Mouse (Mus musculus) ES-Bruce4 (cell line): ENCODE data around the gene Lrrn2.

Experiments
- CTCF ChIP-seq: IDR thresholded peaks from one replicate; pipeline ENCODE4 v1.8.1; 2011; ENCODE audit warnings: low read depth, low read length
- EP300 ChIP-seq: IDR thresholded peaks from 2 replicates; pipeline ENCODE4 v1.6.1; 2011; ENCODE audit warnings: low read depth, low read length; ENCODE audit not compliant: insufficient read depth
- POLR2A ChIP-seq: IDR thresholded peaks from one replicate; pipeline ENCODE4 v1.8.1; 2011; ENCODE audit warnings: low read length; ENCODE audit not compliant: insufficient read depth

DNA sequence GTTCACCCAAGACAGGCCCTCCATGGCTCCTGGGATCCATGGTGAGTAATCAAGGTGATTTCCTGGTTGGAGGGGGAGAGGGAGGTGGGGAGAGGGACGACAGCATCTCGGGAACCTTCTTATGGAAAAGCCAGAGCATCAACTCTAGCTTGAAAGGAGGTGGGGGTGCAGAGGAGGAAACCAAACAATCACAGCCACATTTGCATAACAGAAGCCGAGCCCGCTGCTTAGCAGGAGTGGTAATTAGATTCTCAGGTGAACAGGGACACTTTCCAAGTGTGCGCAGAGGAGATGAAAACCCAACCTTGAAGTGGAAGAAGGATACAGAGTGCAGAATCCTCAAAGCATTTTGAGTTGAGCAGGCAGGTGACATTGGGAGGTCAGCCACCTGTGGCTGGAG, 29.3 kb upstream of the Lrrn2 start:
- TF ChIP-seq EP300 (peak; percentile 90), POLR2A (no peak), CTCF (no peak)
